In genomic region chr6:87706246-87706645, GRCm38 (mm10) we compare ENCODE assay signal across 9 mouse cellular contexts. TPM values are rescaled to one million over a fixed set of nuclear protein-coding genes. Genes with fewer than 3 reads are reported as not detected.
DNase-seq lines count a peak whose midpoint lies in the region; ATAC-seq and TF ChIP-seq lines count a peak whose summit lies in the region.
"Had no signal": no experiment of that assay in that cellular context is flagged by ENCODE, and none has a peak within 500 bp of the region (broad histone marks: within the 10 kb centered on the region; RNA-seq: fewer than 3 reads in every experiment).

No protein-coding gene starts in this region.

- peak; percentile 40 for DNase-seq in forebrain, embryonic 11.5 days (ENCODE audit: low spot score)
- DNase-seq in liver, adult 2 months (ENCODE audit: extremely low read depth, low read depth, low spot score) = peak; percentile 20
- peak; percentile 25 for DNase-seq in adipocyte (ENCODE audit: low spot score)
- peak; percentile 10 for DNase-seq in lung, postnatal 36 days
- DNase-seq in layer of hippocampus, adult 8-10 months (ENCODE audit: low spot score in 2 of 2) = no peak
- DNase-seq in right cerebral cortex, postnatal 25 days = no peak

- H3K4me1 ChIP-seq in forebrain, embryonic 11.5 days (replicated peaks; ENCODE audit: control insufficient read depth, insufficient read depth, low read length) = no peaks in the 10 kb centered on the region
- H3K4me1 ChIP-seq in forebrain, embryonic 16.5 days (replicated peaks; ENCODE audit: control insufficient read depth, insufficient read depth, low read length) = no peaks in the 10 kb centered on the region
- H3K4me1 ChIP-seq in liver, adult 2 months (ENCODE audit: control insufficient read depth, insufficient read depth, low read length) = no peaks in the 10 kb centered on the region
- no peaks in the 10 kb centered on the region for H3K4me1 ChIP-seq in liver, embryonic 12.5 days

- no peak for TF ChIP-seq POLR2A in liver, adult 2 months (IDR thresholded peaks at IDR 0.05; ENCODE audit: extremely low read depth, insufficient read depth, low read length)

- H3K27me3 ChIP-seq in forebrain, embryonic 11.5 days (ENCODE audit: control insufficient read depth, insufficient read depth, low read length) = no peaks in the 10 kb centered on the region
- H3K27me3 ChIP-seq in forebrain, embryonic 16.5 days (replicated peaks; ENCODE audit: control insufficient read depth, insufficient read depth, low read length) = no peaks in the 10 kb centered on the region
- H3K27me3 ChIP-seq in liver, adult 2 months (ENCODE audit: control insufficient read depth, insufficient read depth, low read length) = no peaks in the 10 kb centered on the region
- H3K27me3 ChIP-seq in liver, embryonic 12.5 days (replicated peaks) = peaks cover 36% of the 10 kb centered on the region

- H3K4me2 ChIP-seq in forebrain, embryonic 11.5 days (ENCODE audit: low read depth, low read length, severe bottlenecking) = no peak overlapping the region
- no peak overlapping the region for H3K4me2 ChIP-seq in forebrain, embryonic 16.5 days (ENCODE audit: low read length)
- H3K4me2 ChIP-seq in liver, embryonic 12.5 days = no peak overlapping the region

- H3K27ac ChIP-seq in forebrain, embryonic 11.5 days (ENCODE audit: low read depth, low read length) = no peak overlapping the region
- no peak overlapping the region for H3K27ac ChIP-seq in forebrain, embryonic 16.5 days (ENCODE audit: low read length)
- no peak overlapping the region for H3K27ac ChIP-seq in liver, adult 2 months (replicated peaks; ENCODE audit: insufficient read depth, low read depth, low read length)
- H3K27ac ChIP-seq in liver, embryonic 12.5 days = no peak overlapping the region

- no peak for ATAC-seq in forebrain, embryonic 11.5 days (replicated peaks; ENCODE audit: low FRiP score)
- ATAC-seq in forebrain, embryonic 16.5 days = no peak
- ATAC-seq in liver, embryonic 12.5 days = no peak

- H3K79me2 ChIP-seq in liver, adult 2 months (ENCODE audit: control insufficient read depth, insufficient read depth, low read length) = no peaks in the 10 kb centered on the region

- H3K36me3 ChIP-seq in forebrain, embryonic 11.5 days (ENCODE audit: control insufficient read depth, insufficient read depth, low read length) = no peaks in the 10 kb centered on the region
- H3K36me3 ChIP-seq in forebrain, embryonic 16.5 days (ENCODE audit: control insufficient read depth, insufficient read depth) = no peaks in the 10 kb centered on the region
- H3K36me3 ChIP-seq in liver, adult 2 months (ENCODE audit: control insufficient read depth, insufficient read depth, low read length) = no peaks in the 10 kb centered on the region
- no peaks in the 10 kb centered on the region for H3K36me3 ChIP-seq in liver, embryonic 12.5 days

- no peak overlapping the region for H3K4me3 ChIP-seq in forebrain, embryonic 11.5 days (ENCODE audit: low read depth, low read length)
- H3K4me3 ChIP-seq in forebrain, embryonic 16.5 days (replicated peaks; ENCODE audit: low read length) = no peak overlapping the region
- no peak overlapping the region for H3K4me3 ChIP-seq in liver, adult 2 months (ENCODE audit: insufficient read depth, low read depth, low read length)
- H3K4me3 ChIP-seq in liver, embryonic 12.5 days = no peak overlapping the region
- H3K4me3 ChIP-seq: megakaryocyte, embryonic 14.5 days had no signal

- H3K9me3 ChIP-seq in forebrain, embryonic 11.5 days (ENCODE audit: control insufficient read depth, low read length) = no peaks in the 10 kb centered on the region
- H3K9me3 ChIP-seq in forebrain, embryonic 16.5 days (ENCODE audit: control insufficient read depth, low read length) = no peaks in the 10 kb centered on the region
- H3K9me3 ChIP-seq in liver, embryonic 12.5 days (replicated peaks) = no peaks in the 10 kb centered on the region
- H3K9me3 ChIP-seq: megakaryocyte, embryonic 14.5 days had no signal

- H3K9ac ChIP-seq in forebrain, embryonic 11.5 days (ENCODE audit: low read length) = no peak overlapping the region
- no peak overlapping the region for H3K9ac ChIP-seq in forebrain, embryonic 16.5 days (replicated peaks; ENCODE audit: low read depth, low read length)
- H3K9ac ChIP-seq in liver, adult 2 months (ENCODE audit: low read depth, low read length) = no peak overlapping the region
- H3K9ac ChIP-seq in liver, embryonic 12.5 days = no peak overlapping the region

- WGBS in forebrain, embryonic 11.5 days = 44% methylated on average over 3 of the region's 3 CpGs
- 46% methylated on average over 3 of the region's 3 CpGs for WGBS in forebrain, embryonic 16.5 days
- WGBS in liver, adult 2 months = 37% methylated on average over 3 of the region's 3 CpGs
- WGBS in liver, embryonic 12.5 days (ENCODE audit: insufficient replicate concordance) = 39% methylated on average over 3 of the region's 3 CpGs

- no peak for TF ChIP-seq CTCF in liver, adult 2 months (IDR thresholded peaks at IDR 0.05; ENCODE audit: low read depth, low read length)

RNA-seq across cellular contexts. Expression of gene Efcc1, which starts 24.4 kb away (rescaled TPM):
- polyA plus RNA-seq in forebrain, embryonic 11.5 days (2014; fragmentation: Nextera tagmentation; extraction: Ambion mirVana) = 1.5 TPM in 2 replicates
- polyA plus RNA-seq in forebrain, embryonic 16.5 days (2015; fragmentation: Nextera tagmentation; extraction: Ambion mirVana) = 1.8 and 2.3 TPM in 2 replicates
- total RNA-seq in liver, adult 2 months (2014; rRNA removed) = 0.65 and 1.2 TPM in 2 replicates
- polyA plus RNA-seq in liver, adult 2 months (2012; rRNA removed) = 0.41 and 0.86 TPM in 2 replicates
- 0.51 and 0.63 TPM in 2 replicates for polyA plus RNA-seq in liver, embryonic 12.5 days (2016; fragmentation: Nextera tagmentation; extraction: Ambion mirVana)
- total RNA-seq in layer of hippocampus, adult 8-10 months (2022) = 1 to 10 TPM; 4.6 to 9.4 (median 5.8) TPM

RNA-seq across cellular contexts. Expression of gene Aplf, which starts 34.3 kb away (rescaled TPM):
- 13.6 and 15.1 TPM in 2 replicates for polyA plus RNA-seq in forebrain, embryonic 11.5 days (2014; fragmentation: Nextera tagmentation; extraction: Ambion mirVana)
- 13.6 and 15.3 TPM in 2 replicates for polyA plus RNA-seq in forebrain, embryonic 16.5 days (2015; fragmentation: Nextera tagmentation; extraction: Ambion mirVana)
- 3.4 and 3.7 TPM in 2 replicates for total RNA-seq in liver, adult 2 months (2014; rRNA removed)
- 1.2 and 1.4 TPM in 2 replicates for polyA plus RNA-seq in liver, adult 2 months (2012; rRNA removed)
- polyA plus RNA-seq in liver, embryonic 12.5 days (2016; fragmentation: Nextera tagmentation; extraction: Ambion mirVana) = 18.9 and 19.0 TPM in 2 replicates
- 1 to 10 TPM; 6.2 to 9.4 (median 7.9) TPM for total RNA-seq in layer of hippocampus, adult 8-10 months (2022)

Comparison
In these comparisons a context has a peak if more than half of its experiments do, and no peak if none do; other contexts are left out.
1. DNase-seq: peak in forebrain, embryonic 11.5 days (single experiment), liver, adult 2 months (single experiment), adipocyte (single experiment) and lung, postnatal 36 days (single experiment); none in layer of hippocampus, adult 8-10 months (0 of 2) and right cerebral cortex, postnatal 25 days (single experiment).